Mouse (Mus musculus): ENCODE data around the gene Aldh16a1. TPM values are rescaled to one million over a fixed set of nuclear protein-coding genes. Genes with fewer than 3 reads are reported as not detected.
"Not testable (repeated sequence)": the region's sequence is repeated elsewhere in the genome, so short reads cannot be mapped to it uniquely, and the experiment has no call there.

Gene Aldh16a1
- total and polyA plus RNA-seq, 2 experiments from 2014 or later, result 19.0 to 30.9 TPM

DNA sequence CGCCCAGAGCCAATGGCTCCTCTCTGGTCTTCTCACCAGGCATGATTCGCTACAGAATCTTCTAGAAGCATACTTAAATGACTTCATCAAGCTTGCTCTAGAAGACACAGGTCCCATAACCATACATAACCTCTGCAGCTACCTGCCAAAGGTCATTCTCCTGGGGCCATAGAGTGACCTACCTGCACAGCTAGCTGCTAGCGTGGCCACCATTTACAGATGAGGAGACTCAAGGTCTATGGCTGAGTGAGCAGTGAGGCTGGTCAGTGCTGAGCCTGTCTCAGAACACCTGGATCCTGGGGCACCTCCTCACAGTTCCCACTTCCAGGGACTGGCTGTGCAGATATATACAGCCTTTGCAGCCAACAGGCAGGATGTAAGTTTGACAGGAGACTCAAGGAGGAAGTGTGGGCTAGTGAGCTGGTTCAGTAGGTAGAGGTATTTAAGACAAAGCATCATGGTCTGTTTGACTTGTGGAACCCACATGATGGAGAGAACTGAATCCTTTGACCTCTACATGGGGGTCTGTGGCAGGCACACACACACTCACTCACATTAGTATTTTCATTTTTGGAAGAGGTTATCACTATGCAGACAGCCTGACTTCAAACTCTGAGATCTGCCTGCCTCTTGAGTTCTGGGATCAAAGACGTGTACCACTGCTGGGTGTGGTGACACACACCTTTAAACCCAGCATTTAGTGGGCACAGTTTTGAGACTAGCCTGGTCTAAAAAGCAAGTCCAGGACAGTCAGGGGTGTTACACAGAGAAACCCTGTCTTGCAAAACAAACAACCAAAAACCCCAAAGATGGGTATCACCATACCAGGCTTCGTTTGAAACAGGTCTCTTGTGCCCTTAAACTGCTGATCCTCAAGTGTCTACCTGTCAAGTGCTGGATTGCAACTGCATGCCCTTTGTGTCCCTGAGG is 34.3 kb downstream of the Aldh16a1 start:
- no peak overlapping the region for H3K9ac ChIP-seq (replicated peaks; ENCODE audit: low read length)
- 77% methylated on average over 5 of the region's 5 CpGs for WGBS
- no peaks in the 10 kb centered on the region for H3K27me3 ChIP-seq (ENCODE audit: insufficient read depth, low read length)
- H3K36me3 ChIP-seq (ENCODE audit: insufficient read depth, low read length), result peaks cover 47% of the 10 kb centered on the region
- H3K4me2 ChIP-seq (ENCODE audit: low read depth, low read length), result no peak overlapping the region
- no peak for ATAC-seq
- no peak for DNase-seq (ENCODE audit: low spot score)
- H3K4me1 ChIP-seq (ENCODE audit: insufficient read depth, low read length), result peaks cover 6% of the 10 kb centered on the region
- TF ChIP-seq CTCF (IDR thresholded peaks at IDR 0.05; ENCODE audit: low read depth), result no peak
- H3K9me3 ChIP-seq (ENCODE audit: low read length), result no peaks in the 10 kb centered on the region
- no peak overlapping the region for H3K4me3 ChIP-seq (ENCODE audit: low read length)
- H3K27ac ChIP-seq, result no peak overlapping the region

DNA sequence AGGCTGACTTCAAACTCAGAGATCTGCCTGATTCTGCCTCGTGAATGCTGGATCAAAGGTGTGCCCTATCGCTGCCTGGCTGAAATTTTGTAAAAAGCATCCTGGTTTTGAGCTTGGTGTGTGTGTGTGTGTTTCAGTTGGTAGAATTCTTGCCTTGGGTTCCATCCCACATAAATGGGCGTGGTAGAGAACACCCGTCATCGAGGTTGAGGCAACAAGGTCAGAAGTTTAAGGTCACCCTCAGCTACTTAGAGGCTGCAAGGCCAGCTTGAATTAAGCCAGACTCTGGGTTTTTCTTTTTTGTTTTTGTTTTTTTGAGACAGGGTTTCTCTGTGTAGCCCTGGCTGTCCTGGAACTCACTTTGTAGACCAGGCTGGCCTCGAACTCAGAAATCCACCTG is 36.0 kb downstream of the Aldh16a1 start:
- WGBS, result 92% methylated on average over 6 of the region's 6 CpGs
- TF ChIP-seq CTCF (IDR thresholded peaks at IDR 0.05; ENCODE audit: low read depth), result no peak
- peaks cover 46% of the 10 kb centered on the region for H3K36me3 ChIP-seq (ENCODE audit: insufficient read depth, low read length)

DNA sequence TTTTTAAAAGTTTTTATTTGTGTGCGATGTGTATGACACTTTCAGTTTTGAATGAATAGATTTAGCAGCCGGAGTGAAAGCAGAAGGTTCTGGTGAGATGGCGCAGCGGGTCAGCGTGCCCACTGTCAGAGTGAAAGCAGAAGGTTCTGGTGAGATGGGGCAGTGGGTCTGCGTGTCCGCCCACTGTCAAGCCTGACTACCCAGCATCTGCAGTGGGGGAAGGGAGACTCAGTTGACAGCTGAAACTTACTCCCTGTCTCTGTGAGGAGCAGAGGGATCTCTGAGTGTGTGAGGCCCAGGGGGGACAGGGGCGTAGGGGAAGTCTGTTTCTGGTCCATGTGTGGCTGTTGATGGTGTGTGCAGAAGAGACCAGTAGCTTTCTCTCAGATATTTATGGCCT is 36.8 kb downstream of the Aldh16a1 start:
- WGBS, result 81% methylated on average over 8 of the region's 8 CpGs
- H3K4me3 ChIP-seq (ENCODE audit: low read length), result no peak overlapping the region
- ATAC-seq (no peak), DNase-seq (ENCODE audit: low spot score) (no peak)
- H3K27ac ChIP-seq, result no peak overlapping the region
- H3K4me2 ChIP-seq (ENCODE audit: low read depth, low read length), result no peak overlapping the region
- H3K9ac ChIP-seq (replicated peaks; ENCODE audit: low read length), result no peak overlapping the region
- peaks cover 40% of the 10 kb centered on the region for H3K36me3 ChIP-seq (ENCODE audit: insufficient read depth, low read length)
- no peak for TF ChIP-seq CTCF (IDR thresholded peaks at IDR 0.05; ENCODE audit: low read depth)
- H3K4me1 ChIP-seq (ENCODE audit: insufficient read depth, low read length), result no peaks in the 10 kb centered on the region
- no peaks in the 10 kb centered on the region for H3K9me3 ChIP-seq (ENCODE audit: low read length)
- no peaks in the 10 kb centered on the region for H3K27me3 ChIP-seq (ENCODE audit: insufficient read depth, low read length)

More for the DNA sequence above, 36.0 kb downstream of the Aldh16a1 start:
- H3K9me3 ChIP-seq (ENCODE audit: low read length), result no peaks in the 10 kb centered on the region
- ATAC-seq (no peak), DNase-seq (ENCODE audit: low spot score) (no peak)
- peaks cover 6% of the 10 kb centered on the region for H3K4me1 ChIP-seq (ENCODE audit: insufficient read depth, low read length)
- H3K9ac ChIP-seq (replicated peaks; ENCODE audit: low read length), result no peak overlapping the region
- no peak overlapping the region for H3K4me3 ChIP-seq (ENCODE audit: low read length)
- no peak overlapping the region for H3K27ac ChIP-seq
- H3K27me3 ChIP-seq (ENCODE audit: insufficient read depth, low read length), result no peaks in the 10 kb centered on the region
- H3K4me2 ChIP-seq (ENCODE audit: low read depth, low read length), result no peak overlapping the region

DNA sequence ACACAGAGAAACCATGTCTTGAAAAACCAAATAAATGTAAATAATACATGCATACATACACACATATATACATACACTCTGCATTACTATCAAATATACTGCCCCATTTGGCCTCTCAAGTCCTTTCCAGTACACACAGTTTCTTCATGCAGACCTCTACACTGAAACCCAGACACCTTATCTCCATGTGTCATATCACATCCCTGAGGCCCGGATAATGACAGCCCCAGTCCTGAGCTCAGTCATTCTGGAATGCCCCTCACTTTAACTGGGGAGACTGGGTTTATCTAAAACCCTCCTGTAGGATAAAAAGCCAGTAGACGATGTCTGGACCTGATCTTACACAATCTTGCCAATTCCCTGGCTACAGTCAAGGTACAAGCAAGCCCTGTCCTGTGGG is 40.9 kb downstream of the Aldh16a1 start:
- no peak for ATAC-seq
- H3K4me2 ChIP-seq (ENCODE audit: low read depth, low read length), result no peak overlapping the region
- no peaks in the 10 kb centered on the region for H3K4me1 ChIP-seq (ENCODE audit: insufficient read depth, low read length)
- H3K27me3 ChIP-seq (ENCODE audit: insufficient read depth, low read length), result no peaks in the 10 kb centered on the region
- no peaks in the 10 kb centered on the region for H3K9me3 ChIP-seq (ENCODE audit: low read length)
- H3K27ac ChIP-seq, result no peak overlapping the region
- no peak for TF ChIP-seq CTCF (IDR thresholded peaks at IDR 0.05; ENCODE audit: low read depth)
- H3K4me3 ChIP-seq (ENCODE audit: low read length), result no peak overlapping the region
- 90% methylated on average over 2 of the region's 2 CpGs for WGBS
- H3K9ac ChIP-seq (replicated peaks; ENCODE audit: low read length), result no peak overlapping the region
- DNase-seq (ENCODE audit: low spot score), result no peak
- 0 out of 2 replicates have a peak, but pooled peaks cover 4% of the 10 kb centered on the region for H3K36me3 ChIP-seq (ENCODE audit: insufficient read depth, low read length)

DNA sequence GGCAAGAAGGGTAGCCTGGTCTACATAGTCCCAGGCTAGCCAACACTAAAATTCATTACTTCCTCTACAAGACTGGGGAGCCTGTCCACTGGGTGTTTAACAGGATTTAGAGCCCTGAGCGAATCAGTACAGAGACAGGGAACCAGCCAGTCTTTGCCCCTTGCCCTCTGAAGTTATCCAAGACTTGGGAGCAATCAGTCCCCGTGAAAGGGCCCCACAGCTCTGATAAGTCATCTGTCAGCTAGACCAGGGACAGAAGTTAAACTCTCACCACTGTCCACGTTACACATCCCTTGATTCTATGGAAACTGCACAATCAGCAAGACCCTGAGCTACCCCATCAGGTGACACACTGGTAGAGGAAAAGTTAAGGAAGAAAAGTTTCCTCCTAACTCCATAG is 41.9 kb downstream of the Aldh16a1 start:
- no peak for TF ChIP-seq CTCF (IDR thresholded peaks at IDR 0.05; ENCODE audit: low read depth)
- no peak for ATAC-seq
- no peaks in the 10 kb centered on the region for H3K27me3 ChIP-seq (ENCODE audit: insufficient read depth, low read length)
- no peak overlapping the region for H3K27ac ChIP-seq
- WGBS, result 74% methylated on average over 3 of the region's 3 CpGs
- no peak overlapping the region for H3K4me2 ChIP-seq (ENCODE audit: low read depth, low read length)
- no peaks in the 10 kb centered on the region for H3K36me3 ChIP-seq (ENCODE audit: insufficient read depth, low read length)
- H3K9ac ChIP-seq (replicated peaks; ENCODE audit: low read length), result no peak overlapping the region
- no peak overlapping the region for H3K4me3 ChIP-seq (ENCODE audit: low read length)
- DNase-seq (ENCODE audit: low spot score), result no peak
- H3K9me3 ChIP-seq (ENCODE audit: low read length), result no peaks in the 10 kb centered on the region
- no peaks in the 10 kb centered on the region for H3K4me1 ChIP-seq (ENCODE audit: insufficient read depth, low read length)

DNA sequence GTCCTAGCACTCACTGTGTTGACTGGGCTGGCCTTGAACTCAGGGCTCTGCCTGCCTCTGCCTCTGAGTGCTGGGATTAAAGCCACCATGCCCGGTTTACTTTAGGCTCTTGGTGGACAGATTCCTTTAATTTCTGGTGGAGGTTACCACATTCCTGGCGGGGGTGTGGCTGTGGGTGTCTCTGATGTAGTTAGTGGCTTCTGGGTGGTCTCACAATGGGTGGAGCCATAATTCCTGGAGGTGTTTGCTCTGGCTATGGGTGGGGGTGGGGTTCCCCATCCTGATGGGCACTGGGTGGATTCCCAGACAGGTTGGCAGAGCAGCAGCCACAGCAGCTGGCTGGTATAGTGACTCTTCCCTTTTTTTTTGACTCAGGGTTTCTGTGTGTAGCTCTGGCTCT is 42.4 kb downstream of the Aldh16a1 start:
- H3K9ac ChIP-seq (replicated peaks; ENCODE audit: low read length), result no peak overlapping the region
- no peak overlapping the region for H3K4me2 ChIP-seq (ENCODE audit: low read depth, low read length)
- H3K4me1 ChIP-seq (ENCODE audit: insufficient read depth, low read length), result no peaks in the 10 kb centered on the region
- DNase-seq (ENCODE audit: low spot score), result no peak
- H3K36me3 ChIP-seq (ENCODE audit: insufficient read depth, low read length), result no peaks in the 10 kb centered on the region
- H3K4me3 ChIP-seq (ENCODE audit: low read length), result no peak overlapping the region
- ATAC-seq, result no peak
- no peaks in the 10 kb centered on the region for H3K27me3 ChIP-seq (ENCODE audit: insufficient read depth, low read length)
- 80% methylated on average over 2 of the region's 2 CpGs for WGBS
- H3K27ac ChIP-seq, result no peak overlapping the region
- TF ChIP-seq CTCF (IDR thresholded peaks at IDR 0.05; ENCODE audit: low read depth), result no peak
- H3K9me3 ChIP-seq (ENCODE audit: low read length), result no peaks in the 10 kb centered on the region

- not testable (repeated sequence) for H3K27ac ChIP-seq; H3K9ac ChIP-seq (replicated peaks; ENCODE audit: low read length); H3K4me3 ChIP-seq (ENCODE audit: low read length); ATAC-seq; H3K36me3 ChIP-seq (ENCODE audit: insufficient read depth, low read length); H3K4me1 ChIP-seq (ENCODE audit: insufficient read depth, low read length); H3K4me2 ChIP-seq (ENCODE audit: low read depth, low read length); H3K27me3 ChIP-seq (ENCODE audit: insufficient read depth, low read length); H3K9me3 ChIP-seq (ENCODE audit: low read length); DNase-seq (ENCODE audit: low spot score)
- 89% methylated on average over 4 of the region's 4 CpGs for WGBS
Observed at GRCm38 (mm10) chr7:45110089-45110488, 44.3 kb downstream of the Aldh16a1 start.

Data from hindbrain, postnatal 0 days (tissue).